ENCODE assay signal across 8 mouse cellular contexts in genomic region chr2:146512581-146512920, GRCm38 (mm10). TPM values are rescaled to one million over a fixed set of nuclear protein-coding genes. Genes with fewer than 3 reads are reported as not detected.
DNase-seq lines count a peak whose midpoint lies in the region; ATAC-seq and TF ChIP-seq lines count a peak whose summit lies in the region.

No protein-coding gene starts in this region.

- H3K36me3 ChIP-seq in embryonic facial prominence, embryonic 12.5 days = no peaks in the 10 kb centered on the region
- H3K36me3 ChIP-seq in hindbrain, embryonic 11.5 days (ENCODE audit: control insufficient read depth, insufficient read depth, low read length) = no peaks in the 10 kb centered on the region
- no peaks in the 10 kb centered on the region for H3K36me3 ChIP-seq in liver, embryonic 14.5 days (replicated peaks; ENCODE audit: control insufficient read depth, insufficient read depth, low read depth)
- H3K36me3 ChIP-seq in neural tube, embryonic 15.5 days = no peaks in the 10 kb centered on the region

- H3K4me1 ChIP-seq in embryonic facial prominence, embryonic 12.5 days = peaks cover 5% of the 10 kb centered on the region
- H3K4me1 ChIP-seq in hindbrain, embryonic 11.5 days (replicated peaks; ENCODE audit: control insufficient read depth, insufficient read depth, low read length) = no peaks in the 10 kb centered on the region
- peaks cover 6 to 12% of the 10 kb centered on the region in 2 experiments for H3K4me1 ChIP-seq in liver, embryonic 14.5 days (replicated peaks; ENCODE audit: control insufficient read depth in 2 of 2, insufficient read depth in 2 of 2, low read length in 1 of 2)
- peaks cover 20% of the 10 kb centered on the region for H3K4me1 ChIP-seq in neural tube, embryonic 15.5 days

- no peak for TF ChIP-seq CTCF in liver, embryonic 14.5 days (IDR thresholded peaks at IDR 0.05; ENCODE audit: low read depth)

- no peaks in the 10 kb centered on the region for H3K9me3 ChIP-seq in embryonic facial prominence, embryonic 12.5 days
- no peaks in the 10 kb centered on the region for H3K9me3 ChIP-seq in hindbrain, embryonic 11.5 days (ENCODE audit: control insufficient read depth, low read length)
- H3K9me3 ChIP-seq in liver, embryonic 14.5 days (ENCODE audit: control insufficient read depth, low read length) = no peaks in the 10 kb centered on the region
- no peaks in the 10 kb centered on the region for H3K9me3 ChIP-seq in neural tube, embryonic 15.5 days (replicated peaks)

- H3K4me2 ChIP-seq in embryonic facial prominence, embryonic 12.5 days (replicated peaks) = peak overlapping the region; percentile 81
- H3K4me2 ChIP-seq in hindbrain, embryonic 11.5 days (replicated peaks; ENCODE audit: low read depth, low read length) = no peak overlapping the region
- peak overlapping the region; percentile 14 for H3K4me2 ChIP-seq in liver, embryonic 14.5 days (ENCODE audit: low read depth)
- peak overlapping the region; percentile 55 for H3K4me2 ChIP-seq in neural tube, embryonic 15.5 days

- 0 out of 2 replicates have a peak overlapping the region, but pooled peaks have one; percentile 27 for H3K9ac ChIP-seq in embryonic facial prominence, embryonic 12.5 days
- H3K9ac ChIP-seq in hindbrain, embryonic 11.5 days (ENCODE audit: low read depth, low read length) = no peak overlapping the region
- no peak overlapping the region for H3K9ac ChIP-seq in liver, embryonic 14.5 days (replicated peaks)
- H3K9ac ChIP-seq in neural tube, embryonic 15.5 days (replicated peaks) = no peak overlapping the region

- H3K27me3 ChIP-seq in embryonic facial prominence, embryonic 12.5 days = no peaks in the 10 kb centered on the region
- H3K27me3 ChIP-seq in hindbrain, embryonic 11.5 days (ENCODE audit: control insufficient read depth, insufficient read depth, low read length) = no peaks in the 10 kb centered on the region
- H3K27me3 ChIP-seq in liver, embryonic 14.5 days (ENCODE audit: control insufficient read depth, insufficient read depth, low read length) = no peaks in the 10 kb centered on the region
- no peaks in the 10 kb centered on the region for H3K27me3 ChIP-seq in neural tube, embryonic 15.5 days (replicated peaks)

- 0 out of 2 replicates have a peak overlapping the region, but pooled peaks have one; percentile 79 for H3K4me3 ChIP-seq in embryonic facial prominence, embryonic 12.5 days
- no peak overlapping the region for H3K4me3 ChIP-seq in hindbrain, embryonic 11.5 days (ENCODE audit: low read depth, low read length)
- H3K4me3 ChIP-seq in liver, embryonic 14.5 days (ENCODE audit: insufficient read depth in 1 of 2, low read depth in 2 of 2, low read length in 2 of 2) = no peak overlapping the region
- H3K4me3 ChIP-seq in neural tube, embryonic 15.5 days (replicated peaks) = peak overlapping the region; percentile 71

- 74% methylated on average over 2 of the region's 2 CpGs for WGBS in embryonic facial prominence, embryonic 12.5 days
- WGBS in hindbrain, embryonic 11.5 days = 69% methylated on average over 2 of the region's 2 CpGs
- WGBS in liver, embryonic 14.5 days (ENCODE audit: insufficient replicate concordance) = 57% methylated on average over 2 of the region's 2 CpGs
- WGBS in neural tube, embryonic 15.5 days = 82% methylated on average over 2 of the region's 2 CpGs

- DNase-seq in heart, adult 11 months = peak; percentile 95
- DNase-seq in heart, postnatal 4 days = no peak
- no peak for DNase-seq in hindbrain, embryonic 11.5 days (ENCODE audit: low spot score)
- DNase-seq in liver, embryonic 14.5 days (ENCODE audit: low read depth in 3 of 3, low spot score in 3 of 3) = no peak
- DNase-seq in embryo, embryonic 10 days (ENCODE audit: low spot score) = no peak
- no peak for DNase-seq in T-cell, adult 2 months (ENCODE audit: low spot score)

- no peak overlapping the region for H3K27ac ChIP-seq in embryonic facial prominence, embryonic 12.5 days
- H3K27ac ChIP-seq in hindbrain, embryonic 11.5 days (ENCODE audit: low read depth, low read length) = no peak overlapping the region
- no peak overlapping the region for H3K27ac ChIP-seq in liver, embryonic 14.5 days
- no peak overlapping the region for H3K27ac ChIP-seq in neural tube, embryonic 15.5 days (replicated peaks)

- TF ChIP-seq EP300 in liver, embryonic 14.5 days (IDR thresholded peaks at IDR 0.05; ENCODE audit: low read depth) = no peak

- ATAC-seq in embryonic facial prominence, embryonic 12.5 days (ENCODE audit: insufficient number of reproducible peaks, insufficient read depth, low FRiP score, low TSS enrichment) = no peak
- peak; percentile 3 for ATAC-seq in hindbrain, embryonic 11.5 days (ENCODE audit: low FRiP score)
- no peak for ATAC-seq in liver, embryonic 14.5 days (ENCODE audit: insufficient read depth)
- peak; percentile 0; the same call in 1 of the 2 replicates for ATAC-seq in neural tube, embryonic 15.5 days (ENCODE audit: low FRiP score)

RNA-seq across cellular contexts. Expression of gene Ralgapa2, which starts 0.4 kb away (rescaled TPM):
- total RNA-seq in heart, postnatal 4 days (2021) = 10 to 100 TPM; 33.1 to 35.7 TPM
- polyA plus RNA-seq in embryonic facial prominence, embryonic 12.5 days (2016; fragmentation: Nextera tagmentation; extraction: Ambion mirVana) = 9.2 and 10.0 TPM in 2 replicates
- 10.7 and 13.6 TPM in 2 replicates for polyA plus RNA-seq in hindbrain, embryonic 11.5 days (2014; fragmentation: Nextera tagmentation; extraction: Ambion mirVana)
- polyA plus RNA-seq in liver, embryonic 14.5 days (2012; rRNA removed) = 1.8 and 2.1 TPM in 2 replicates
- 3.2 and 3.6 TPM in 2 replicates for polyA plus RNA-seq in liver, embryonic 14.5 days (2014; fragmentation: Nextera tagmentation; extraction: Ambion mirVana)
- 9.3 and 9.9 TPM in 2 replicates for polyA plus RNA-seq in neural tube, embryonic 15.5 days (2015; fragmentation: Nextera tagmentation; extraction: Ambion mirVana)

Comparison
In these comparisons a context has a peak if more than half of its experiments do, and no peak if none do; other contexts are left out.
1. ATAC-seq: peak in hindbrain, embryonic 11.5 days (single experiment) and neural tube, embryonic 15.5 days (single experiment); none in embryonic facial prominence, embryonic 12.5 days (single experiment) and liver, embryonic 14.5 days (single experiment).
2. H3K4me3 ChIP-seq: peak in embryonic facial prominence, embryonic 12.5 days (single experiment) and neural tube, embryonic 15.5 days (single experiment); none in hindbrain, embryonic 11.5 days (single experiment) and liver, embryonic 14.5 days (0 of 2).